Mouse (Mus musculus) brain, embryonic 14.5 days (tissue): ENCODE measurements at regions not wholly inside any gene's neighbourhood (a gene's known extent, or its start where the extent isn't known, plus 50 kb on each side); places are given as distances from the start of the nearest gene placed in this dataset.
A peak's percentile ranks its signal among the peaks of the same experiment; 100 is the strongest.
"Not testable (repeated sequence)": the region's sequence is repeated elsewhere in the genome, so short reads cannot be mapped to it uniquely, and the experiment has no call there.

Source experiments
- DNase-seq: peaks from one replicate; pipeline ENCODE4 v3.0.0-alpha.2; 2011; ENCODE audit warnings: low read depth
- CTCF ChIP-seq: fragments of 200-500 bp; IDR thresholded peaks from 2 replicates; pipeline ENCODE4 v1.5.1; 2012; ENCODE audit warnings: inconsistent platforms, mild to moderate bottlenecking, moderate library complexity, borderline replicate concordance; ENCODE audit not compliant: insufficient read depth, insufficient read length; ENCODE audit errors: extremely low read depth
- POLR2A ChIP-seq: fragments of 200-500 bp; IDR thresholded peaks from 2 replicates; pipeline ENCODE4 v1.6.1; 2012; ENCODE audit warnings: mild to moderate bottlenecking, inconsistent platforms, borderline replicate concordance; ENCODE audit not compliant: poor library complexity, insufficient read depth, insufficient read length, severe bottlenecking; ENCODE audit errors: extremely low read depth

- DNase-seq: no peak
- TF ChIP-seq POLR2A (no peak), CTCF (no peak)
These were observed 206.3 kb upstream of the Spef2 start for GRCm38 (mm10) chr15:9954941-9955340.

- DNase-seq: no peak
- TF ChIP-seq POLR2A (no peak), CTCF (no peak)
These were observed 202.0 kb upstream of the Prlr start for GRCm38 (mm10) chr15:9974999-9975398.

GRCm38 (mm10) chr15:10011289-10012234, 165.5 kb upstream of the Prlr start:
- TF ChIP-seq POLR2A: no peak
- TF ChIP-seq CTCF: no peak
- peak; percentile 94 for DNase-seq

GRCm38 (mm10) chr15:10017216-10017615, 159.8 kb upstream of the Prlr start:
- TF ChIP-seq POLR2A: no peak
- no peak for TF ChIP-seq CTCF
- DNase-seq: no peak

GRCm38 (mm10) chr15:10029902-10030301, 147.1 kb upstream of the Prlr start:
- DNase-seq: no peak
- no peak for TF ChIP-seq POLR2A
- TF ChIP-seq CTCF: no peak

- TF ChIP-seq CTCF (no peak), POLR2A (no peak)
- no peak for DNase-seq
These were observed 141.5 kb upstream of the Prlr start for GRCm38 (mm10) chr15:10035561-10035960.

GRCm38 (mm10) chr15:10036576-10036975, 140.5 kb upstream of the Prlr start:
- DNase-seq: not testable (repeated sequence)

GRCm38 (mm10) chr15:10073580-10073979, 103.5 kb upstream of the Prlr start:
- no peak for TF ChIP-seq CTCF
- TF ChIP-seq POLR2A: no peak
- DNase-seq: no peak

- TF ChIP-seq CTCF (no peak), POLR2A (no peak)
- no peak for DNase-seq
These were observed 102.1 kb upstream of the Prlr start for GRCm38 (mm10) chr15:10074916-10075315.

GRCm38 (mm10) chr15:10075391-10076060, 101.5 kb upstream of the Prlr start:
- TF ChIP-seq POLR2A (no peak), CTCF (no peak)
- peak; percentile 63 for DNase-seq

GRCm38 (mm10) chr15:10076061-10076400, 101.0 kb upstream of the Prlr start:
- no peak for DNase-seq
- TF ChIP-seq CTCF: no peak
- no peak for TF ChIP-seq POLR2A

GRCm38 (mm10) chr15:10078434-10078833, 98.6 kb upstream of the Prlr start:
- no peak for TF ChIP-seq POLR2A
- TF ChIP-seq CTCF: no peak
- no peak for DNase-seq

- no peak for DNase-seq
- TF ChIP-seq POLR2A: no peak
- TF ChIP-seq CTCF: no peak
These were observed 97.5 kb upstream of the Prlr start for GRCm38 (mm10) chr15:10079510-10079909.
